15 mouse cellular contexts compared by ENCODE assay signal in the genomic region with DNA sequence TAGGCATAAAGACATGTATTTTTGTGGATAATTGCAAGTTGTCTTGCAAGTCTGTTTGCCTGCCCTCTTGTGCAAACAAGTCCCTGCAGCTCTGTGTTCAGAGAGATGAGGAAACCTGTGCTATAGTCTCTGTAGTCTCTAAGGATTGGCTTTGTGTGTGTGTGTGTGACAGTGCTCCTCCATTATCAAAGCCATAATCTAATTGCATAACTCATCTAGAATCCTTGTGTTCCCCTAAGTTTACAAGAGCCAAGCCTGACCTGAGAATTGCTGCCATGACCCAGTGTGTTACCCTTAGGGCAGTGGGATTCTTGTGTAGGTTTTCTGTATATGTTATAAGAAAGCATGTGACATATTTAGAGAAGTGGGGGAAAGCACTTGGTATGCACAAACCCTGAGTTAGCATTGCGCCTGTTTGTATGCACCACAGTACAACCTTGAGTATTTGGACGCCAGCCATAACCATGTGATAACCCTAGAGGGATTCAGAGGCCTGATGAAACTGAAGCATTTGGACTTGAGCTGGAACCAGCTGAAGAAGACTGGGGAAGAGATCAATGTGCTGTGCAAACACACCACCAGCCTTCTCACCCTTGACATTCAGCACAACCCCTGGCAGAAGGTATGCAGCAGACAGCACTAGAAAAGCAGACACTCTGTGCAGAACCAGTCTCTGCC. TPM values are rescaled to one million over a fixed set of nuclear protein-coding genes. Genes with fewer than 3 reads are reported as not detected.
DNase-seq lines count a peak whose midpoint lies in the region; ATAC-seq lines count a peak whose summit lies in the region.
"Had no signal": no experiment of that assay in that cellular context is flagged by ENCODE, and none has a peak within 500 bp of the region (broad histone marks: within the 10 kb centered on the region; RNA-seq: fewer than 3 reads in every experiment).

No protein-coding gene starts in this region.

- peak overlapping the region; percentile 13 to 70; a peak in 2 of 4 replicates for H3K27ac ChIP-seq in heart, embryonic 14.5 days (replicated peaks in 1 of 2; ENCODE audit: control insufficient read depth in 1 of 2, insufficient read depth in 1 of 2, low read depth in 2 of 2, low read length in 2 of 2)
- H3K27ac ChIP-seq in kidney, embryonic 14.5 days (ENCODE audit: low read depth, low read length): no peak overlapping the region
- no peak overlapping the region for H3K27ac ChIP-seq in neural tube, embryonic 15.5 days (replicated peaks)
- H3K27ac ChIP-seq: forebrain, embryonic 10.5 days; heart, embryonic 10.5 days; layer of hippocampus, adult 2 months had no signal

- H3K9ac ChIP-seq in heart, embryonic 14.5 days (ENCODE audit: low read length): no peak overlapping the region
- H3K9ac ChIP-seq in kidney, embryonic 14.5 days (ENCODE audit: low read depth, low read length): no peak overlapping the region
- no peak overlapping the region for H3K9ac ChIP-seq in neural tube, embryonic 15.5 days (replicated peaks)

- H3K9me3 ChIP-seq in heart, embryonic 14.5 days (ENCODE audit: control insufficient read depth, low read length): no peaks in the 10 kb centered on the region
- H3K9me3 ChIP-seq in kidney, embryonic 14.5 days (ENCODE audit: control insufficient read depth, low read length): no peaks in the 10 kb centered on the region
- H3K9me3 ChIP-seq in neural tube, embryonic 15.5 days (replicated peaks): no peaks in the 10 kb centered on the region
- H3K9me3 ChIP-seq: forebrain, embryonic 10.5 days; G1E; heart, embryonic 10.5 days had no signal

- H3K4me2 ChIP-seq in heart, embryonic 14.5 days (ENCODE audit: low read length): no peak overlapping the region
- H3K4me2 ChIP-seq in kidney, embryonic 14.5 days (replicated peaks; ENCODE audit: low read depth, low read length): no peak overlapping the region
- H3K4me2 ChIP-seq in neural tube, embryonic 15.5 days: no peak overlapping the region

- 38% methylated on average over 2 of the region's 2 CpGs for WGBS in heart, embryonic 14.5 days
- WGBS in kidney, embryonic 14.5 days: 83% methylated on average over 2 of the region's 2 CpGs
- 83% methylated on average over 2 of the region's 2 CpGs for WGBS in neural tube, embryonic 15.5 days

- H3K4me3 ChIP-seq in heart, embryonic 14.5 days (ENCODE audit: control insufficient read depth in 1 of 2, insufficient read depth in 1 of 2, low read depth in 1 of 2, low read length in 2 of 2): no peak overlapping the region
- no peak overlapping the region for H3K4me3 ChIP-seq in kidney, embryonic 14.5 days (ENCODE audit: low read length)
- no peak overlapping the region for H3K4me3 ChIP-seq in neural tube, embryonic 15.5 days (replicated peaks)
- H3K4me3 ChIP-seq: forebrain, embryonic 10.5 days; heart, embryonic 10.5 days; layer of hippocampus, adult 2 months had no signal

- no peak for DNase-seq in heart, adult 9 months (ENCODE audit: low spot score in 2 of 2)
- DNase-seq in kidney, postnatal 10 days: peak; percentile 16
- DNase-seq in adipocyte (ENCODE audit: low spot score): peak; percentile 37
- peak; percentile 67 for DNase-seq in adrenal gland, postnatal 25 days
- DNase-seq: cerebellum, adult 9-10 months; lung, postnatal 10 days had no signal

- H3K36me3 ChIP-seq in heart, embryonic 14.5 days (ENCODE audit: control insufficient read depth, insufficient read depth, low read length): no peaks in the 10 kb centered on the region
- no peaks in the 10 kb centered on the region for H3K36me3 ChIP-seq in kidney, embryonic 14.5 days (ENCODE audit: control insufficient read depth, insufficient read depth, low read length)
- H3K36me3 ChIP-seq in neural tube, embryonic 15.5 days: no peaks in the 10 kb centered on the region
- H3K36me3 ChIP-seq: forebrain, embryonic 10.5 days; G1E; heart, embryonic 10.5 days had no signal

- no peak for ATAC-seq in heart, embryonic 14.5 days (ENCODE audit: insufficient number of reproducible peaks, insufficient read depth, low FRiP score, low read depth)
- no peak for ATAC-seq in kidney, embryonic 14.5 days (ENCODE audit: low FRiP score, low TSS enrichment)
- ATAC-seq in inflammation-experienced regulatory T-cells, adult 6 months: no peak
- ATAC-seq in neural tube, embryonic 15.5 days (ENCODE audit: low FRiP score): no peak

- H3K4me1 ChIP-seq in heart, embryonic 14.5 days (ENCODE audit: control insufficient read depth in 2 of 2, insufficient read depth in 2 of 2, low read length in 2 of 2): peaks cover 2 to 16% of the 10 kb centered on the region in 2 experiments; a peak in 2 of 4 replicates
- H3K4me1 ChIP-seq in kidney, embryonic 14.5 days (ENCODE audit: control insufficient read depth, insufficient read depth, low read length): no peaks in the 10 kb centered on the region
- H3K4me1 ChIP-seq in neural tube, embryonic 15.5 days: no peaks in the 10 kb centered on the region
- H3K4me1 ChIP-seq: forebrain, embryonic 10.5 days; heart, embryonic 10.5 days had no signal

- H3K27me3 ChIP-seq in heart, embryonic 14.5 days (ENCODE audit: control insufficient read depth, insufficient read depth, low read length): no peaks in the 10 kb centered on the region
- H3K27me3 ChIP-seq in kidney, embryonic 14.5 days (ENCODE audit: control insufficient read depth, insufficient read depth, low read length): no peaks in the 10 kb centered on the region
- H3K27me3 ChIP-seq in neural tube, embryonic 15.5 days (replicated peaks): no peaks in the 10 kb centered on the region

RNA-seq across cellular contexts. Expression of a gene that starts 35.2 kb away (rescaled TPM):
- polyA plus RNA-seq in heart, embryonic 14.5 days (2014; fragmentation: Nextera tagmentation; extraction: Ambion mirVana): 0.77 and 1.1 TPM in 2 replicates
- 0.80 and 0.96 TPM in 2 replicates for polyA plus RNA-seq in kidney, embryonic 14.5 days (2014; fragmentation: Nextera tagmentation; extraction: Ambion mirVana)
- 9.6 and 10.2 TPM in 2 replicates for total RNA-seq in adrenal gland, postnatal 25 days (2021)
- polyA plus RNA-seq in inflammation-experienced regulatory T-cells, adult 6 months (2017; shearing (Covaris generic)): not detected
- polyA plus RNA-seq in neural tube, embryonic 15.5 days (2015; fragmentation: Nextera tagmentation; extraction: Ambion mirVana): 3.6 and 3.7 TPM in 2 replicates
- total RNA-seq: neutrophil, adult 5-6 weeks had no signal
- polyA plus RNA-seq: G1E had no signal

RNA-seq across cellular contexts. Expression of a gene that starts 59.3 kb away (rescaled TPM):
- 7.3 and 7.4 TPM in 2 replicates for polyA plus RNA-seq in heart, embryonic 14.5 days (2014; fragmentation: Nextera tagmentation; extraction: Ambion mirVana)
- 5.9 and 10.2 TPM in 2 replicates for polyA plus RNA-seq in kidney, embryonic 14.5 days (2014; fragmentation: Nextera tagmentation; extraction: Ambion mirVana)
- 7.5 and 8.7 TPM in 2 replicates for total RNA-seq in adrenal gland, postnatal 25 days (2021)
- 1 to 10 TPM; 4.1 to 4.9 (median 4.1) TPM for polyA plus RNA-seq in inflammation-experienced regulatory T-cells, adult 6 months (2017; shearing (Covaris generic))
- 21.9 and 22.7 TPM in 2 replicates for polyA plus RNA-seq in neural tube, embryonic 15.5 days (2015; fragmentation: Nextera tagmentation; extraction: Ambion mirVana)

Comparison
In these comparisons a context has a peak if more than half of its experiments do, and no peak if none do; other contexts are left out.
1. H3K27ac ChIP-seq: peak in heart, embryonic 14.5 days (2 of 2); none in kidney, embryonic 14.5 days (single experiment) and neural tube, embryonic 15.5 days (single experiment).
2. DNase-seq: peak in kidney, postnatal 10 days (single experiment), adipocyte (single experiment) and adrenal gland, postnatal 25 days (single experiment); none in heart, adult 9 months (0 of 2).